Mouse (Mus musculus) R1 (cell line): Measurements from ENCODE around the gene Polr3gl.

Source experiments
- DNase-seq: peaks from one replicate; pipeline ENCODE4 v3.0.0-alpha.2; 2018; ENCODE audit warnings: low read depth, low spot score

The Polr3gl gene

GRCm38 (mm10) chr3:96528506-96528905, 65.5 kb downstream of the Polr3gl start:
- DNase-seq, result no peak
